Mouse (Mus musculus): ENCODE measurements at regions not wholly inside any gene's neighbourhood (a gene's known extent, or its start where the extent isn't known, plus 50 kb on each side); places are given as distances from the start of the nearest gene placed in this dataset.

GRCm38 (mm10) chr6:35395726-35396125 is 69.8 kb upstream of the Fam180a start:
- Histone ChIP-seq H3K9me3 (ENCODE audit: low read length) (no peaks in the 10 kb centered on the region), H3K4me1 (ENCODE audit: insufficient read depth, low read depth, low read length) (no peaks in the 10 kb centered on the region), H3K27me3 (replicated peaks; ENCODE audit: insufficient read depth, low read length) (no peaks in the 10 kb centered on the region), H3K9ac (replicated peaks; ENCODE audit: low read depth) (no peak overlapping the region), H3K27ac (ENCODE audit: low read length) (no peak overlapping the region), H3K4me3 (ENCODE audit: low read depth, low read length) (no peak overlapping the region), H3K36me3 (ENCODE audit: insufficient read depth, low read length) (no peaks in the 10 kb centered on the region), H3K4me2 (replicated peaks; ENCODE audit: low read depth, low read length) (no peak overlapping the region)
- DNase-seq (ENCODE audit: low spot score) (no peak), ATAC-seq (no peak)
- 85% methylated on average over 6 of the region's 9 CpGs for whole genome bisulfite sequencing
- no peak for TF ChIP-seq CTCF (IDR thresholded peaks at IDR 0.05)
- TF ChIP-seq EP300 (IDR thresholded peaks at IDR 0.05) = no peak

GRCm38 (mm10) chr6:35388827-35389226 is 62.9 kb upstream of the Fam180a start:
- H3K27me3 ChIP-seq (replicated peaks; ENCODE audit: insufficient read depth, low read length) = no peaks in the 10 kb centered on the region
- DNase-seq (ENCODE audit: low spot score) = no peak
- H3K4me2 ChIP-seq (replicated peaks; ENCODE audit: low read depth, low read length) = no peak overlapping the region
- no peak for ATAC-seq
- no peaks in the 10 kb centered on the region for H3K36me3 ChIP-seq (ENCODE audit: insufficient read depth, low read length)
- no peaks in the 10 kb centered on the region for H3K4me1 ChIP-seq (ENCODE audit: insufficient read depth, low read depth, low read length)
- TF ChIP-seq EP300 (IDR thresholded peaks at IDR 0.05) (no peak), CTCF (IDR thresholded peaks at IDR 0.05) (no peak)
- no peaks in the 10 kb centered on the region for H3K9me3 ChIP-seq (ENCODE audit: low read length)
- no peak overlapping the region for H3K4me3 ChIP-seq (ENCODE audit: low read depth, low read length)
- no peak overlapping the region for H3K9ac ChIP-seq (replicated peaks; ENCODE audit: low read depth)
- 47% methylated on average over 3 of the region's 3 CpGs for WGBS
- no peak overlapping the region for H3K27ac ChIP-seq (ENCODE audit: low read length)

- DNase-seq (ENCODE audit: low spot score) (no peak), ATAC-seq (no peak)
- Histone ChIP-seq H3K36me3 (ENCODE audit: insufficient read depth, low read length) (no peaks in the 10 kb centered on the region), H3K27ac (ENCODE audit: low read length) (no peak overlapping the region), H3K4me1 (ENCODE audit: insufficient read depth, low read depth, low read length) (no peaks in the 10 kb centered on the region), H3K27me3 (replicated peaks; ENCODE audit: insufficient read depth, low read length) (no peaks in the 10 kb centered on the region), H3K9me3 (ENCODE audit: low read length) (no peaks in the 10 kb centered on the region), H3K4me2 (replicated peaks; ENCODE audit: low read depth, low read length) (no peak overlapping the region), H3K4me3 (ENCODE audit: low read depth, low read length) (no peak overlapping the region), H3K9ac (replicated peaks; ENCODE audit: low read depth) (no peak overlapping the region)
- 66% methylated on average over 3 of the region's 3 CpGs for WGBS
- TF ChIP-seq EP300 (IDR thresholded peaks at IDR 0.05) (no peak), CTCF (IDR thresholded peaks at IDR 0.05) (no peak)
These were observed 55.6 kb upstream of the Fam180a start for GRCm38 (mm10) chr6:35381536-35381935.

- Histone ChIP-seq H3K27ac (ENCODE audit: low read length) (no peak overlapping the region), H3K9ac (replicated peaks; ENCODE audit: low read depth) (no peak overlapping the region), H3K4me1 (ENCODE audit: insufficient read depth, low read depth, low read length) (no peaks in the 10 kb centered on the region), H3K4me3 (ENCODE audit: low read depth, low read length) (no peak overlapping the region), H3K27me3 (replicated peaks; ENCODE audit: insufficient read depth, low read length) (no peaks in the 10 kb centered on the region), H3K36me3 (ENCODE audit: insufficient read depth, low read length) (no peaks in the 10 kb centered on the region), H3K4me2 (replicated peaks; ENCODE audit: low read depth, low read length) (peak overlapping the region; percentile 49), H3K9me3 (ENCODE audit: low read length) (no peaks in the 10 kb centered on the region)
- peak; percentile 88 for TF ChIP-seq CTCF (IDR thresholded peaks at IDR 0.05)
- TF ChIP-seq EP300 (IDR thresholded peaks at IDR 0.05) = no peak
- ATAC-seq (peak; percentile 40), DNase-seq (ENCODE audit: low spot score) (peak; percentile 92)
- WGBS = 20% methylated on average over 11 of the region's 11 CpGs
These were observed 55.0 kb upstream of the Fam180a start for GRCm38 (mm10) chr6:35380721-35381466.

- H3K27me3 ChIP-seq (replicated peaks; ENCODE audit: insufficient read depth, low read length) = no peaks in the 10 kb centered on the region
- ATAC-seq (peak; percentile 67), DNase-seq (ENCODE audit: low spot score) (peak; percentile 93)
- TF ChIP-seq CTCF (IDR thresholded peaks at IDR 0.05) = peak; percentile 99
- TF ChIP-seq EP300 (IDR thresholded peaks at IDR 0.05) = no peak
- H3K4me3 ChIP-seq (ENCODE audit: low read depth, low read length) = 0 out of 2 replicates have a peak overlapping the region, but pooled peaks have one; percentile 2
- no peak overlapping the region for H3K9ac ChIP-seq (replicated peaks; ENCODE audit: low read depth)
- H3K36me3 ChIP-seq (ENCODE audit: insufficient read depth, low read length) = no peaks in the 10 kb centered on the region
- no peaks in the 10 kb centered on the region for H3K4me1 ChIP-seq (ENCODE audit: insufficient read depth, low read depth, low read length)
- WGBS = 9% methylated on average over 8 of the region's 8 CpGs
- no peak overlapping the region; the same call in 1 of the 2 replicates for H3K4me2 ChIP-seq (replicated peaks; ENCODE audit: low read depth, low read length)
- H3K9me3 ChIP-seq (ENCODE audit: low read length) = no peaks in the 10 kb centered on the region
- H3K27ac ChIP-seq (ENCODE audit: low read length) = no peak overlapping the region
These were observed 53.9 kb upstream of the Fam180a start for GRCm38 (mm10) chr6:35379890-35380289.

GRCm38 (mm10) chr6:35378851-35379250 is 52.9 kb upstream of the Fam180a start:
- H3K9ac ChIP-seq (replicated peaks; ENCODE audit: low read depth) = no peak overlapping the region
- no peaks in the 10 kb centered on the region for H3K9me3 ChIP-seq (ENCODE audit: low read length)
- H3K4me3 ChIP-seq (ENCODE audit: low read depth, low read length) = no peak overlapping the region
- ATAC-seq = peak; percentile 71
- no peak for TF ChIP-seq CTCF (IDR thresholded peaks at IDR 0.05)
- TF ChIP-seq EP300 (IDR thresholded peaks at IDR 0.05) = peak; percentile 50
- WGBS = 60% methylated on average over 6 of the region's 6 CpGs
- no peaks in the 10 kb centered on the region for H3K4me1 ChIP-seq (ENCODE audit: insufficient read depth, low read depth, low read length)
- H3K4me2 ChIP-seq (replicated peaks; ENCODE audit: low read depth, low read length) = no peak overlapping the region
- no peaks in the 10 kb centered on the region for H3K36me3 ChIP-seq (ENCODE audit: insufficient read depth, low read length)
- no peak overlapping the region for H3K27ac ChIP-seq (ENCODE audit: low read length)
- peak; percentile 75 for DNase-seq (ENCODE audit: low spot score)
- H3K27me3 ChIP-seq (replicated peaks; ENCODE audit: insufficient read depth, low read length) = no peaks in the 10 kb centered on the region
